Mouse (Mus musculus): Measurements from ENCODE around the gene Usp43.

Usp43 gene

GRCm38 (mm10) chr11:67921827-67922754 is at the start of gene Usp43:
Usp43 (minus strand) TSS chr11:67922153.
- peak; percentile 57 for DNase-seq (ENCODE audit: low spot score)

- no peak for DNase-seq (ENCODE audit: low spot score)
Measured at GRCm38 (mm10) chr11:67967831-67968230, 45.9 kb upstream of the Usp43 start.

- DNase-seq (ENCODE audit: low spot score): peak; percentile 79
Measured at GRCm38 (mm10) chr11:67965905-67966878, 44.2 kb upstream of the Usp43 start, which contains the start of gene Stx8. Stx8 (plus strand) TSS chr11:67966193.

- peak; percentile 72 for DNase-seq (ENCODE audit: low spot score)
Measured at GRCm38 (mm10) chr11:67965242-67965883, 43.4 kb upstream of the Usp43 start, which contains the start of gene Cfap52. Cfap52 (minus strand) TSS chr11:67965651.

GRCm38 (mm10) chr11:67964110-67964509 is 42.2 kb upstream of the Usp43 start:
- DNase-seq (ENCODE audit: low spot score): no peak

GRCm38 (mm10) chr11:67954413-67954812 is 32.5 kb upstream of the Usp43 start:
- no peak for DNase-seq (ENCODE audit: low spot score)

- DNase-seq (ENCODE audit: low spot score): no peak
Measured at GRCm38 (mm10) chr11:67953604-67954003, 31.7 kb upstream of the Usp43 start.

GRCm38 (mm10) chr11:67949475-67949874 is 27.5 kb upstream of the Usp43 start:
- DNase-seq (ENCODE audit: low spot score): no peak

- DNase-seq (ENCODE audit: low spot score): no peak
Measured at GRCm38 (mm10) chr11:67948229-67948628, 26.3 kb upstream of the Usp43 start.

- DNase-seq (ENCODE audit: low spot score): no peak
Measured at GRCm38 (mm10) chr11:67932156-67932555, 10.2 kb upstream of the Usp43 start.

GRCm38 (mm10) chr11:67926348-67927055 is 4.5 kb upstream of the Usp43 start:
- DNase-seq (ENCODE audit: low spot score): no peak

- DNase-seq (ENCODE audit: low spot score): no peak
Measured at GRCm38 (mm10) chr11:67925000-67925399, 3.0 kb upstream of the Usp43 start.

- DNase-seq (ENCODE audit: low spot score): no peak
Measured at GRCm38 (mm10) chr11:67923720-67924119, 1.8 kb upstream of the Usp43 start.

- DNase-seq (ENCODE audit: low spot score): peak; percentile 59
Measured at GRCm38 (mm10) chr11:67922755-67923125, 787 bp upstream of the Usp43 start.

- peak; percentile 25 for DNase-seq (ENCODE audit: low spot score)
Measured at GRCm38 (mm10) chr11:67921091-67921826, 694 bp downstream of the Usp43 start.

- no peak for DNase-seq (ENCODE audit: low spot score)
Measured at GRCm38 (mm10) chr11:67920226-67920960, 1.6 kb downstream of the Usp43 start.

GRCm38 (mm10) chr11:67919593-67919992 is 2.4 kb downstream of the Usp43 start:
- DNase-seq (ENCODE audit: low spot score): no peak

- DNase-seq (ENCODE audit: low spot score): no peak
Measured at GRCm38 (mm10) chr11:67917126-67917525, 4.8 kb downstream of the Usp43 start.

- DNase-seq (ENCODE audit: low spot score): no peak
Measured at GRCm38 (mm10) chr11:67911074-67911473, 10.9 kb downstream of the Usp43 start.

- no peak for DNase-seq (ENCODE audit: low spot score)
Measured at GRCm38 (mm10) chr11:67903756-67904155, 18.2 kb downstream of the Usp43 start.

Measured in ovary, adult 18-20 months (tissue).